Mouse (Mus musculus): ENCODE measurements around the gene 1110051M20Rik.

DNA sequence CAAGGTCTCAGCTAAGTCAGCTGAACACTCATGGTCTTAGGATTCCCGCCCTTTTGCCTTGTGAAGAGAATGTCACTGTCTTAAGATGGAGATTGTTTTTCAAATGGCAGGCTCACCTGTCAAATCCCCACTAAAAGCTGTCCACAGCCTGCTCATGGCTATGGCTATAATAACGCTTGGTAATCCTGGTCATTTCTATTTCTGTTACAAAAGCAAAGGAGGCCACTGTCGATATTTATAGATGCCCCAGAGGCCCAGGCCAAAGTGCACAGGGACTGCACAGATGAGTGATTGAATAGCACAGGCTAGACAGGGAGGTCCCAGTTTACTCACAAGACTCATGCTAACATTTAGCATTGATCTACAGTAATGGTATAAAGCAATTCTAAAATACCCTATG is 15.4 kb downstream of the 1110051M20Rik start:
- TF ChIP-seq CTCF (IDR thresholded peaks at IDR 0.05; ENCODE audit: borderline replicate concordance, insufficient read depth, low read depth, low read length), result no peak
- TF ChIP-seq POLR2A (IDR thresholded peaks at IDR 0.05; ENCODE audit: borderline replicate concordance, insufficient read depth, low read length), result no peak

Data from cerebellum, adult 2 months (tissue).